Mouse (Mus musculus): ENCODE data around the gene Adgrg6. TPM values are rescaled to one million over a fixed set of nuclear protein-coding genes. Genes with fewer than 3 reads are reported as not detected.

The Adgrg6 gene
- polyA plus RNA-seq, 1 experiment from 2014 or later = 1.3 TPM

- 94% methylated on average over 10 of the region's 10 CpGs for WGBS
- no peak for ATAC-seq
- no peak overlapping the region for H3K27ac ChIP-seq (ENCODE audit: low read length)
- H3K4me1 ChIP-seq (ENCODE audit: control insufficient read depth, insufficient read depth, low read length) = no peaks in the 10 kb centered on the region
- no peak overlapping the region for H3K4me2 ChIP-seq (ENCODE audit: low read length)
- H3K36me3 ChIP-seq (ENCODE audit: control insufficient read depth, insufficient read depth, low read length) = no peaks in the 10 kb centered on the region
- H3K4me3 ChIP-seq (ENCODE audit: low read depth, low read length) = no peak overlapping the region
- H3K27me3 ChIP-seq (ENCODE audit: control insufficient read depth, insufficient read depth, low read depth, low read length) = no peaks in the 10 kb centered on the region
- H3K9ac ChIP-seq (ENCODE audit: low read depth, low read length) = no peak overlapping the region
- no peaks in the 10 kb centered on the region for H3K9me3 ChIP-seq (replicated peaks; ENCODE audit: control insufficient read depth, low read length, poor library complexity, severe bottlenecking)
These were observed 86.1 kb downstream of the Adgrg6 start for GRCm38 (mm10) chr10:14459330-14459729.

DNA sequence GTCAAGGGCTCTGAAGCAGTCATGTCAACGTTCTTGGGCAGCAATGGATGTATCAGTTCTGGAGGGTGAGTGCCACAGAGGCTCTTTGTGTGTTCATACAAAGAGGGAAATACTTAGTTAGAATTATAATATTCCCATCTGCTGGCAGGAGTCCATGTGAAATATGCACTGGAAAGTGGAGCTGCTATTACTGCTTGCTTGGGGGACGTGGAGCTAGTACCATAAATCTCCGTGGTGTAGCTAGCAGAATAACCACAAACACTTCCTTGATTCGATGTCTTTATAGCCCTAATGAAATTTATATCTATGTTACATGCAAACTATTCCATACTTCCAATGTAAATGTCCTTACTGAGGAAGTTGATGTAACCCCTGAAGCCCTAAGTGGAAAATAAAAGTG is 91.0 kb downstream of the Adgrg6 start:
- Histone ChIP-seq H3K27ac (ENCODE audit: low read length) (no peak overlapping the region), H3K4me2 (ENCODE audit: low read length) (no peak overlapping the region), H3K9me3 (replicated peaks; ENCODE audit: control insufficient read depth, low read length, poor library complexity, severe bottlenecking) (no peaks in the 10 kb centered on the region), H3K36me3 (ENCODE audit: control insufficient read depth, insufficient read depth, low read length) (no peaks in the 10 kb centered on the region), H3K4me3 (ENCODE audit: low read depth, low read length) (no peak overlapping the region), H3K4me1 (ENCODE audit: control insufficient read depth, insufficient read depth, low read length) (no peaks in the 10 kb centered on the region), H3K9ac (ENCODE audit: low read depth, low read length) (no peak overlapping the region), H3K27me3 (ENCODE audit: control insufficient read depth, insufficient read depth, low read depth, low read length) (no peaks in the 10 kb centered on the region)
- ATAC-seq = no peak
- WGBS = 87% methylated on average over 4 of the region's 4 CpGs

GRCm38 (mm10) chr10:14451811-14452210 is 93.6 kb downstream of the Adgrg6 start:
- H3K4me1 ChIP-seq (ENCODE audit: control insufficient read depth, insufficient read depth, low read length) = no peaks in the 10 kb centered on the region
- no peaks in the 10 kb centered on the region for H3K9me3 ChIP-seq (replicated peaks; ENCODE audit: control insufficient read depth, low read length, poor library complexity, severe bottlenecking)
- no peaks in the 10 kb centered on the region for H3K27me3 ChIP-seq (ENCODE audit: control insufficient read depth, insufficient read depth, low read depth, low read length)
- H3K4me3 ChIP-seq (ENCODE audit: low read depth, low read length) = no peak overlapping the region
- H3K4me2 ChIP-seq (ENCODE audit: low read length) = no peak overlapping the region
- no peak overlapping the region for H3K9ac ChIP-seq (ENCODE audit: low read depth, low read length)
- no peaks in the 10 kb centered on the region for H3K36me3 ChIP-seq (ENCODE audit: control insufficient read depth, insufficient read depth, low read length)
- H3K27ac ChIP-seq (ENCODE audit: low read length) = no peak overlapping the region
- peak; percentile 84 for ATAC-seq
- WGBS = 36% methylated on average over 3 of the region's 3 CpGs

GRCm38 (mm10) chr10:14450073-14450472 is 95.4 kb downstream of the Adgrg6 start:
- no peak overlapping the region for H3K27ac ChIP-seq (ENCODE audit: low read length)
- H3K4me3 ChIP-seq (ENCODE audit: low read depth, low read length) = no peak overlapping the region
- no peak overlapping the region for H3K9ac ChIP-seq (ENCODE audit: low read depth, low read length)
- H3K4me2 ChIP-seq (ENCODE audit: low read length) = no peak overlapping the region
- no peaks in the 10 kb centered on the region for H3K9me3 ChIP-seq (replicated peaks; ENCODE audit: control insufficient read depth, low read length, poor library complexity, severe bottlenecking)
- H3K27me3 ChIP-seq (ENCODE audit: control insufficient read depth, insufficient read depth, low read depth, low read length) = no peaks in the 10 kb centered on the region
- H3K4me1 ChIP-seq (ENCODE audit: control insufficient read depth, insufficient read depth, low read length) = no peaks in the 10 kb centered on the region
- 76% methylated on average over 7 of the region's 7 CpGs for WGBS
- ATAC-seq = no peak
- H3K36me3 ChIP-seq (ENCODE audit: control insufficient read depth, insufficient read depth, low read length) = no peaks in the 10 kb centered on the region

DNA sequence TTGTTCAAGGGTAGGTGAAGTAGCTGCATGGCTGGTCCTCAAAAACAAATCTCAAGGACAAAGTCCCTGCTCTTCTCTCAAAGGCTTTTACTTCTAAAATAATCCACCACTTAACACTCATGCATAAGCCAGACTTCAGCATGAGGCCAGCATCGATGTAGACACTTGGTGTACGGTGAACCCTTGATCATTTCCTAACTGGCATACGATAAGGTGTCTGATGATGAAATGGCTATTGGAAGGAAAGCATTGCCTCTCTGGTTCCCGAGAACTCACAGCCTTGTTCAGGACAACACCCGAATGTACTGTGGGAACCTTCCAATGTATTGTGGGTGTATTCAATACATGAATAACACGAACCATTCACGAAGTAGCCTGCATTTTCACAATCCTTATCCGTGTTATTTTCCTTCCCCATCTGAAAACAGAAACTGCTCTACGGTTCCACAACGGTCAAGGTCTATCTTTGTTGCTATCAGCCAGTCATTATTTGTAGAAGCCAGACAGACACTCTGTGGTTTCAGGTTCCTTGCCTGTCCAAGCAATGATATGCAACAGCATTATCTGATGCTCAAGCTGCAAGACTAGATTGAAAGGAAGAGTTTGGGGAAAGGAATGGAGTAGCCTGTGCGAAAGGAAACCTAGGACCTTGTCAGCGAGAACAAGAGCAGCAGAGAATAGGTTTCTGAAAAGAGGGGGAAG is 99.7 kb downstream of the Adgrg6 start:
- no peaks in the 10 kb centered on the region for H3K9me3 ChIP-seq (replicated peaks; ENCODE audit: control insufficient read depth, low read length, poor library complexity, severe bottlenecking)
- no peak for ATAC-seq
- no peaks in the 10 kb centered on the region for H3K4me1 ChIP-seq (ENCODE audit: control insufficient read depth, insufficient read depth, low read length)
- no peaks in the 10 kb centered on the region for H3K27me3 ChIP-seq (ENCODE audit: control insufficient read depth, insufficient read depth, low read depth, low read length)
- no peak overlapping the region for H3K9ac ChIP-seq (ENCODE audit: low read depth, low read length)
- 89% methylated on average over 12 of the region's 12 CpGs for WGBS
- no peak overlapping the region for H3K27ac ChIP-seq (ENCODE audit: low read length)
- no peak overlapping the region for H3K4me2 ChIP-seq (ENCODE audit: low read length)
- no peak overlapping the region for H3K4me3 ChIP-seq (ENCODE audit: low read depth, low read length)
- H3K36me3 ChIP-seq (ENCODE audit: control insufficient read depth, insufficient read depth, low read length) = no peaks in the 10 kb centered on the region

DNA sequence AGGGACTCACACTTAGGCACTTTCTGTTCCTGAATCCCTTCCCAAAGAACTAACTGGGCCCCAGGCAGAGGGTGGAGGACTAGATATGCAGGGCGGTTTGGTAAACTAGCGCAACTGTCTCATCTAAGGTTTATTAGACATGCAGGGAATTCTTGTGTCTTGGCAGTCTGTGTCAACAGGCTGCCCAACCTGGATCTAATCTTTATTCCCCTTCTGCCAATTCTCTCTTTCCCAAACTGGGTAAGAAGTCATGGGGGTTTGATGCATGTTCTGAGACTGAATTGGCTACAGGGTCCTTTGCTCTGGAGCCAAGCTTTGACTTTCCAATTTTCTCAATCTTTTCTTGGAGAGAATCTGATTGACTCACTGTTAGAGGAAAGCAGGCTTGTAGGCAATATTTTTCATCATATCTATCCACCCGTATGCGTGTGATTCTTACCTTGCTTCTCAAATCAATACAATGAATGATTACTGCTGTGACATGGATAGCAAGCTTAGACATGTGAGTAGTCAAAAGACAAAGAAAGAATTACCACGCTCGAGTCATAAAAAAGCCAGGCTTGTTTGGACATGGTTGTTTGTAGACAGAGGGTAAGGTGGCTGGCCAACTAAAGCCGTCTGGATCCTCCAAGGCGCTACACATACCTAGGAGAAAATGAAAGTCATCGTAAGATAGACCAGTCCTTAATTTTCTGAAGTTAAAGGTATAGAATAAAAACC is 104.4 kb downstream of the Adgrg6 start:
- ATAC-seq = no peak
- no peaks in the 10 kb centered on the region for H3K4me1 ChIP-seq (ENCODE audit: control insufficient read depth, insufficient read depth, low read length)
- no peak overlapping the region for H3K27ac ChIP-seq (ENCODE audit: low read length)
- no peaks in the 10 kb centered on the region for H3K27me3 ChIP-seq (ENCODE audit: control insufficient read depth, insufficient read depth, low read depth, low read length)
- 91% methylated on average over 9 of the region's 9 CpGs for WGBS
- H3K9ac ChIP-seq (ENCODE audit: low read depth, low read length) = no peak overlapping the region
- H3K4me3 ChIP-seq (ENCODE audit: low read depth, low read length) = no peak overlapping the region
- H3K36me3 ChIP-seq (ENCODE audit: control insufficient read depth, insufficient read depth, low read length) = no peaks in the 10 kb centered on the region
- no peaks in the 10 kb centered on the region for H3K9me3 ChIP-seq (replicated peaks; ENCODE audit: control insufficient read depth, low read length, poor library complexity, severe bottlenecking)
- H3K4me2 ChIP-seq (ENCODE audit: low read length) = no peak overlapping the region

- Histone ChIP-seq H3K4me3 (ENCODE audit: low read depth, low read length) (no peak overlapping the region), H3K36me3 (ENCODE audit: control insufficient read depth, insufficient read depth, low read length) (no peaks in the 10 kb centered on the region), H3K4me1 (ENCODE audit: control insufficient read depth, insufficient read depth, low read length) (no peaks in the 10 kb centered on the region), H3K27ac (ENCODE audit: low read length) (no peak overlapping the region), H3K9ac (ENCODE audit: low read depth, low read length) (no peak overlapping the region), H3K4me2 (ENCODE audit: low read length) (no peak overlapping the region), H3K27me3 (ENCODE audit: control insufficient read depth, insufficient read depth, low read depth, low read length) (no peaks in the 10 kb centered on the region), H3K9me3 (replicated peaks; ENCODE audit: control insufficient read depth, low read length, poor library complexity, severe bottlenecking) (peaks cover 11% of the 10 kb centered on the region; the same call in 1 of the 2 replicates)
- ATAC-seq = no peak
- 58% methylated on average over 1 of the region's 1 CpGs for WGBS
These were observed 141.4 kb downstream of the Adgrg6 start for GRCm38 (mm10) chr10:14404070-14404469.

GRCm38 (mm10) chr10:14401744-14402143 is 143.7 kb downstream of the Adgrg6 start:
- Histone ChIP-seq H3K9me3 (replicated peaks; ENCODE audit: control insufficient read depth, low read length, poor library complexity, severe bottlenecking) (peaks cover 5% of the 10 kb centered on the region; the same call in 1 of the 2 replicates), H3K4me3 (ENCODE audit: low read depth, low read length) (no peak overlapping the region), H3K4me2 (ENCODE audit: low read length) (no peak overlapping the region), H3K27ac (ENCODE audit: low read length) (no peak overlapping the region), H3K36me3 (ENCODE audit: control insufficient read depth, insufficient read depth, low read length) (no peaks in the 10 kb centered on the region), H3K4me1 (ENCODE audit: control insufficient read depth, insufficient read depth, low read length) (no peaks in the 10 kb centered on the region), H3K27me3 (ENCODE audit: control insufficient read depth, insufficient read depth, low read depth, low read length) (no peaks in the 10 kb centered on the region), H3K9ac (ENCODE audit: low read depth, low read length) (no peak overlapping the region)
- ATAC-seq = no peak
- 88% methylated on average over 8 of the region's 8 CpGs for WGBS

GRCm38 (mm10) chr10:14391025-14391639 is 154.3 kb downstream of the Adgrg6 start:
- H3K4me1 ChIP-seq (ENCODE audit: control insufficient read depth, insufficient read depth, low read length) = no peaks in the 10 kb centered on the region
- peak; percentile 99 for ATAC-seq
- H3K9ac ChIP-seq (ENCODE audit: low read depth, low read length) = no peak overlapping the region
- H3K27ac ChIP-seq (ENCODE audit: low read length) = no peak overlapping the region
- H3K9me3 ChIP-seq (replicated peaks; ENCODE audit: control insufficient read depth, low read length, poor library complexity, severe bottlenecking) = no peaks in the 10 kb centered on the region
- 12% methylated on average over 11 of the region's 11 CpGs for WGBS
- no peak overlapping the region for H3K4me3 ChIP-seq (ENCODE audit: low read depth, low read length)
- no peaks in the 10 kb centered on the region for H3K36me3 ChIP-seq (ENCODE audit: control insufficient read depth, insufficient read depth, low read length)
- no peaks in the 10 kb centered on the region for H3K27me3 ChIP-seq (ENCODE audit: control insufficient read depth, insufficient read depth, low read depth, low read length)
- peak overlapping the region; percentile 2; the same call in 1 of the 2 replicates for H3K4me2 ChIP-seq (ENCODE audit: low read length)
